Comparison of ENCODE assay signal across 29 mouse cellular contexts in genomic region chr13:54438814-54439213, GRCm38 (mm10). TPM values are rescaled to one million over a fixed set of nuclear protein-coding genes. Genes with fewer than 3 reads are reported as not detected.
A peak's percentile ranks its signal among the peaks of the same experiment; 100 is the strongest.
DNase-seq lines count a peak whose midpoint lies in the region; ATAC-seq and TF ChIP-seq lines count a peak whose summit lies in the region.
"Had no signal": no experiment of that assay in that cellular context is flagged by ENCODE, and none has a peak within 500 bp of the region (broad histone marks: within the 10 kb centered on the region; RNA-seq: fewer than 3 reads in every experiment).

No protein-coding gene starts in this region.

- no peaks in the 10 kb centered on the region for H3K27me3 ChIP-seq in hindbrain, postnatal 0 days (ENCODE audit: insufficient read depth, low read length)
- no peaks in the 10 kb centered on the region for H3K27me3 ChIP-seq in hindbrain, embryonic 14.5 days (ENCODE audit: control insufficient read depth, insufficient read depth, low read length)
- H3K27me3 ChIP-seq in liver, embryonic 16.5 days (ENCODE audit: control insufficient read depth, insufficient read depth, low read depth, low read length), result no peaks in the 10 kb centered on the region
- H3K27me3 ChIP-seq in intestine, embryonic 14.5 days (replicated peaks; ENCODE audit: control insufficient read depth, insufficient read depth, low read length), result no peaks in the 10 kb centered on the region
- no peaks in the 10 kb centered on the region for H3K27me3 ChIP-seq in stomach, embryonic 15.5 days (replicated peaks)
- H3K27me3 ChIP-seq: forebrain, embryonic 13.5 days; hindbrain, embryonic 13.5 days; midbrain, embryonic 15.5 days had no signal

- no peak for ATAC-seq in hindbrain, postnatal 0 days
- ATAC-seq in hindbrain, embryonic 14.5 days (ENCODE audit: low FRiP score), result no peak
- 0 out of 2 replicates have a peak, but pooled peaks have one; percentile 24 for ATAC-seq in liver, embryonic 16.5 days (ENCODE audit: low read depth)
- ATAC-seq in intestine, embryonic 14.5 days (replicated peaks; ENCODE audit: low FRiP score, low TSS enrichment, low read depth), result 0 out of 2 replicates have a peak, but pooled peaks have one; percentile 15
- ATAC-seq in stomach, embryonic 15.5 days (ENCODE audit: insufficient read depth, low FRiP score, low read depth), result 0 out of 2 replicates have a peak, but pooled peaks have one; percentile 23
- ATAC-seq: forebrain, embryonic 13.5 days; inflammation-experienced regulatory T-cells, adult 6 months; midbrain, embryonic 15.5 days; Patski had no signal

- H3K9me3 ChIP-seq in hindbrain, postnatal 0 days (ENCODE audit: low read length), result no peaks in the 10 kb centered on the region
- H3K9me3 ChIP-seq in hindbrain, embryonic 14.5 days (ENCODE audit: control insufficient read depth, low read length), result no peaks in the 10 kb centered on the region
- H3K9me3 ChIP-seq in liver, embryonic 16.5 days (replicated peaks; ENCODE audit: control insufficient read depth, low read length), result no peaks in the 10 kb centered on the region
- no peaks in the 10 kb centered on the region for H3K9me3 ChIP-seq in intestine, embryonic 14.5 days (ENCODE audit: control insufficient read depth, low read length)
- H3K9me3 ChIP-seq in stomach, embryonic 15.5 days, result no peaks in the 10 kb centered on the region
- H3K9me3 ChIP-seq: forebrain, embryonic 13.5 days; hindbrain, embryonic 13.5 days; kidney, embryonic 15.5 days; midbrain, embryonic 15.5 days had no signal

- no peaks in the 10 kb centered on the region for H3K4me1 ChIP-seq in hindbrain, postnatal 0 days (ENCODE audit: insufficient read depth, low read length)
- H3K4me1 ChIP-seq in hindbrain, embryonic 14.5 days (replicated peaks; ENCODE audit: control insufficient read depth, insufficient read depth, low read length), result no peaks in the 10 kb centered on the region
- H3K4me1 ChIP-seq in liver, embryonic 16.5 days (ENCODE audit: control insufficient read depth, low read depth, low read length), result no peaks in the 10 kb centered on the region; the same call in none of the 2 replicates
- H3K4me1 ChIP-seq in intestine, embryonic 14.5 days (replicated peaks; ENCODE audit: control insufficient read depth, insufficient read depth, low read length), result 0 out of 2 replicates have a peak, but pooled peaks cover 4% of the 10 kb centered on the region
- H3K4me1 ChIP-seq in stomach, embryonic 15.5 days, result peaks cover 11% of the 10 kb centered on the region; the same call in 1 of the 2 replicates
- H3K4me1 ChIP-seq: forebrain, embryonic 13.5 days; hindbrain, embryonic 13.5 days had no signal

- H3K4me2 ChIP-seq in hindbrain, postnatal 0 days (ENCODE audit: low read depth, low read length), result no peak overlapping the region
- no peak overlapping the region for H3K4me2 ChIP-seq in hindbrain, embryonic 14.5 days (replicated peaks)
- no peak overlapping the region for H3K4me2 ChIP-seq in liver, embryonic 16.5 days (ENCODE audit: low read depth, low read length)
- H3K4me2 ChIP-seq in intestine, embryonic 14.5 days (ENCODE audit: low read length), result no peak overlapping the region
- H3K4me2 ChIP-seq in stomach, embryonic 15.5 days, result no peak overlapping the region
- H3K4me2 ChIP-seq: forebrain, embryonic 13.5 days; heart, embryonic 11.5 days; hindbrain, embryonic 13.5 days; kidney, embryonic 15.5 days; midbrain, embryonic 15.5 days had no signal

- peak; percentile 29 for TF ChIP-seq CTCF in hindbrain, postnatal 0 days (IDR thresholded peaks at IDR 0.05; ENCODE audit: low read depth)

- DNase-seq in hindbrain, postnatal 0 days (ENCODE audit: low spot score), result no peak
- no peak for DNase-seq in hindbrain, embryonic 14.5 days (ENCODE audit: low spot score)
- DNase-seq in liver, result no peak
- no peak for DNase-seq in intestine, embryonic 14.5 days (ENCODE audit: low spot score)
- no peak for DNase-seq in left cerebral cortex, adult 18-20 months (ENCODE audit: low spot score in 2 of 2)
- DNase-seq in left cerebral cortex, adult 11 months (ENCODE audit: low spot score), result no peak
- DNase-seq: adrenal gland, postnatal 10 days; cerebellum, adult 8-10 months; cerebellum, postnatal 25 days; gastrocnemius, adult 2 months; gastrocnemius, postnatal 36 days; heart, adult 18-20 months; heart, postnatal 4 days; layer of hippocampus, adult 9-11 months; left cerebral cortex, postnatal 4 days; lung, adult 18-20 months; lung, postnatal 10 days; right cerebral cortex, postnatal 25 days; spleen, adult 18-20 months; thymus, postnatal 4 days had no signal

- H3K9ac ChIP-seq in hindbrain, postnatal 0 days (replicated peaks; ENCODE audit: low read length), result no peak overlapping the region
- no peak overlapping the region for H3K9ac ChIP-seq in hindbrain, embryonic 14.5 days
- H3K9ac ChIP-seq in liver, embryonic 16.5 days (ENCODE audit: low read depth, low read length), result no peak overlapping the region
- no peak overlapping the region for H3K9ac ChIP-seq in intestine, embryonic 14.5 days (ENCODE audit: low read length)
- no peak overlapping the region for H3K9ac ChIP-seq in stomach, embryonic 15.5 days
- H3K9ac ChIP-seq: forebrain, embryonic 13.5 days; hindbrain, embryonic 13.5 days; kidney, embryonic 15.5 days; midbrain, embryonic 15.5 days had no signal

- WGBS in hindbrain, postnatal 0 days, result 70% methylated on average over 3 of the region's 3 CpGs
- WGBS in hindbrain, embryonic 14.5 days, result 86% methylated on average over 3 of the region's 3 CpGs
- 49% methylated on average over 3 of the region's 3 CpGs for WGBS in liver, embryonic 16.5 days (ENCODE audit: insufficient replicate concordance)
- 66% methylated on average over 3 of the region's 3 CpGs for WGBS in intestine, embryonic 14.5 days
- 45% methylated on average over 3 of the region's 3 CpGs for WGBS in stomach, embryonic 15.5 days

- H3K27ac ChIP-seq in hindbrain, postnatal 0 days, result no peak overlapping the region
- no peak overlapping the region for H3K27ac ChIP-seq in hindbrain, embryonic 14.5 days
- no peak overlapping the region for H3K27ac ChIP-seq in liver, embryonic 16.5 days (ENCODE audit: low read length)
- H3K27ac ChIP-seq in intestine, embryonic 14.5 days (ENCODE audit: low read depth), result no peak overlapping the region
- H3K27ac ChIP-seq in stomach, embryonic 15.5 days, result no peak overlapping the region
- H3K27ac ChIP-seq: forebrain, embryonic 13.5 days; gastrocnemius, adult 2 months; hindbrain, embryonic 13.5 days; kidney, embryonic 15.5 days; midbrain, embryonic 15.5 days had no signal

- H3K36me3 ChIP-seq in hindbrain, postnatal 0 days (ENCODE audit: insufficient read depth, low read length), result no peaks in the 10 kb centered on the region
- H3K36me3 ChIP-seq in hindbrain, embryonic 14.5 days (replicated peaks; ENCODE audit: control insufficient read depth, insufficient read depth), result no peaks in the 10 kb centered on the region
- no peaks in the 10 kb centered on the region for H3K36me3 ChIP-seq in liver, embryonic 16.5 days (ENCODE audit: control insufficient read depth, insufficient read depth)
- no peaks in the 10 kb centered on the region for H3K36me3 ChIP-seq in intestine, embryonic 14.5 days (ENCODE audit: control insufficient read depth, insufficient read depth, low read length)
- no peaks in the 10 kb centered on the region for H3K36me3 ChIP-seq in stomach, embryonic 15.5 days
- H3K36me3 ChIP-seq: hindbrain, embryonic 13.5 days; kidney, embryonic 15.5 days; midbrain, embryonic 15.5 days had no signal

- H3K4me3 ChIP-seq in hindbrain, postnatal 0 days (ENCODE audit: low read length), result no peak overlapping the region
- H3K4me3 ChIP-seq in hindbrain, embryonic 14.5 days (replicated peaks; ENCODE audit: low read length), result no peak overlapping the region
- H3K4me3 ChIP-seq in liver, embryonic 16.5 days (ENCODE audit: low read depth, low read length), result no peak overlapping the region
- H3K4me3 ChIP-seq in intestine, embryonic 14.5 days (ENCODE audit: low read depth, low read length), result no peak overlapping the region
- no peak overlapping the region for H3K4me3 ChIP-seq in stomach, embryonic 15.5 days (replicated peaks)
- H3K4me3 ChIP-seq: forebrain, embryonic 13.5 days; gastrocnemius, adult 2 months; hindbrain, embryonic 13.5 days; kidney, embryonic 15.5 days; midbrain, embryonic 15.5 days had no signal

RNA-seq across cellular contexts. Expression of gene Thoc3, which starts 29.8 kb away (rescaled TPM):
- total RNA-seq in hindbrain, postnatal 0 days (2014; rRNA removed), result 67.2 and 120 TPM in 2 replicates
- polyA plus RNA-seq in hindbrain, postnatal 0 days (2015; fragmentation: Nextera tagmentation; extraction: Ambion mirVana), result 107 and 108 TPM in 2 replicates
- 92.9 and 98.6 TPM in 2 replicates for polyA plus RNA-seq in hindbrain, embryonic 14.5 days (2014; fragmentation: Nextera tagmentation; extraction: Ambion mirVana)
- polyA plus RNA-seq in liver, embryonic 16.5 days (2015; fragmentation: Nextera tagmentation; extraction: Ambion mirVana), result 33.4 and 37.6 TPM in 2 replicates
- 133 and 140 TPM in 2 replicates for polyA plus RNA-seq in intestine, embryonic 14.5 days (2014; fragmentation: Nextera tagmentation; extraction: Ambion mirVana)
- 104 and 109 TPM in 2 replicates for polyA plus RNA-seq in stomach, embryonic 15.5 days (2015; fragmentation: Nextera tagmentation; extraction: Ambion mirVana)
- 10 to 100 TPM; 32.1 to 33.1 TPM for total RNA-seq in left cerebral cortex, adult 18-20 months (2021)

Comparison
In these comparisons a context has a peak if more than half of its experiments do, and no peak if none do; other contexts are left out.
1. ATAC-seq: peak in liver, embryonic 16.5 days (single experiment), intestine, embryonic 14.5 days (single experiment) and stomach, embryonic 15.5 days (single experiment); none in hindbrain, postnatal 0 days (single experiment) and hindbrain, embryonic 14.5 days (single experiment).